ENCODE assay signal across 8 mouse cellular contexts in the genomic region with DNA sequence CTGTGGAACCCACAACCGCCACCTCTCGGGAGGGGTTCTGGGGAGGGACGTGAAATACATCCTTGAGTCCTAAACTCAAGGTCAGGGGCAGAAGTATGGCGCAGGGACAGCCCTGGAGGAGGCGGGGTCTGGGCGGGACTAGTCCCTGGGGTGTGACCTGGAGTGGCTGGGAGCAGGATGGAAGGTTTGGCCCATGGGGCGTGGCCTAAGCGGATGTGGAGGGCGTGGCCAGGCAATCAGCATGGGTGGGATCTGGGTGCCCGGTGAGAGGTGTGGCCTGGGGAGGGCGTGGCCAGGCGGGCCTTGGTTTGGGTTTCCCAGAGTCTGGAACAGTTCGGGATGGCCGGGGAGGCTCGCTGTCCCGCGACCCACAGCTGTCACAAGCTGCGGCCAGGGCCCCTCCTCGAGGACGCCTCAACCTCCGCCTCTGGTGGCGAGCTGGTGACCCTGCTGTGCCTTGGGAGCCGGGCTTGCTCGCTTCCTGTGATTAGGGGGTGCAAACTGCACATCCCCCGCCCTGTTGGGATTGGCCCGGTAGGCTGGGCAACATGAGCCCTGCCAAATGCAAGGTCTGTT. TPM values are rescaled to one million over a fixed set of nuclear protein-coding genes. Genes with fewer than 3 reads are reported as not detected.
DNase-seq lines count a peak whose midpoint lies in the region; ATAC-seq lines count a peak whose summit lies in the region.

No protein-coding gene starts in this region.

- WGBS in lung, embryonic 16.5 days: under 1% methylated on average over 25 of the region's 26 CpGs

- peak overlapping the region; percentile 60 for H3K4me3 ChIP-seq in lung, embryonic 16.5 days (ENCODE audit: low read length)

- peak; percentile 98 for DNase-seq in NIH3T3 (ENCODE audit: low read depth)
- DNase-seq in cerebellum, adult 9-10 months: peak; percentile 38
- peak; percentile 94 for DNase-seq in forelimb bud, embryonic 11.5 days (ENCODE audit: low read depth, low spot score)
- peak; percentile 78 for DNase-seq in layer of hippocampus, adult 9-11 months
- peak; percentile 94 for DNase-seq in ovary, postnatal 14 days (ENCODE audit: low spot score)
- peak; percentile 67 for DNase-seq in thymus, postnatal 14 days

- H3K27ac ChIP-seq in lung, embryonic 16.5 days (ENCODE audit: low read length): peak overlapping the region; percentile 50

- ATAC-seq in hematopoietic stem cell, adult 5-6 weeks (replicated peaks in 1 of 2; ENCODE audit: insufficient read depth in 1 of 2, low FRiP score in 2 of 2, low TSS enrichment in 1 of 2, low read depth in 1 of 2, poor library complexity in 2 of 2, severe bottlenecking in 2 of 2): peak; percentile 93 to 98
- peak; percentile 99 for ATAC-seq in lung, embryonic 16.5 days (ENCODE audit: low read depth)

- H3K9ac ChIP-seq in lung, embryonic 16.5 days (ENCODE audit: low read length): peak overlapping the region; percentile 68

- no peaks in the 10 kb centered on the region for H3K36me3 ChIP-seq in lung, embryonic 16.5 days (ENCODE audit: control insufficient read depth, insufficient read depth, low read length)

- no peaks in the 10 kb centered on the region for H3K9me3 ChIP-seq in lung, embryonic 16.5 days (ENCODE audit: control insufficient read depth, low read length)

- no peaks in the 10 kb centered on the region for H3K27me3 ChIP-seq in lung, embryonic 16.5 days (ENCODE audit: control insufficient read depth, insufficient read depth, low read depth, low read length)

- peak overlapping the region; percentile 78 for H3K4me2 ChIP-seq in lung, embryonic 16.5 days (ENCODE audit: low read depth, low read length)

- peaks cover 4% of the 10 kb centered on the region for H3K4me1 ChIP-seq in lung, embryonic 16.5 days (replicated peaks; ENCODE audit: control insufficient read depth, insufficient read depth, low read length)

RNA-seq across cellular contexts. Expression of gene Acacb, which starts 29.3 kb away (rescaled TPM):
- 3.0 and 3.9 TPM in 2 replicates for total RNA-seq in hematopoietic stem cell, adult 5-6 weeks (2017)
- 2.0 and 2.3 TPM in 2 replicates for polyA plus RNA-seq in lung, embryonic 16.5 days (2015; fragmentation: Nextera tagmentation; extraction: Ambion mirVana)

RNA-seq across cellular contexts. Expression of gene Ung, which starts 45.5 kb away (rescaled TPM):
- 24.6 and 27.7 TPM in 2 replicates for total RNA-seq in hematopoietic stem cell, adult 5-6 weeks (2017)
- polyA plus RNA-seq in lung, embryonic 16.5 days (2015; fragmentation: Nextera tagmentation; extraction: Ambion mirVana): 33.8 and 38.6 TPM in 2 replicates

RNA-seq across cellular contexts. Expression of gene Alkbh2, which starts 47.7 kb away (rescaled TPM):
- 9.3 and 13.7 TPM in 2 replicates for total RNA-seq in hematopoietic stem cell, adult 5-6 weeks (2017)
- 6.3 and 8.0 TPM in 2 replicates for polyA plus RNA-seq in lung, embryonic 16.5 days (2015; fragmentation: Nextera tagmentation; extraction: Ambion mirVana)

Comparison
In these comparisons a context has a peak if more than half of its experiments do, and no peak if none do; other contexts are left out.
1. Peak in every context shown above with its lines: DNase-seq, ATAC-seq, H3K4me3 ChIP-seq and H3K27ac ChIP-seq.
2. DNase-seq: peak in every context shown above with its lines; median percentile 98 in NIH3T3; 94 in forelimb bud, embryonic 11.5 days; 94 in ovary, postnatal 14 days; 78 in layer of hippocampus, adult 9-11 months; 67 in thymus, postnatal 14 days; 38 in cerebellum, adult 9-10 months.